Mouse (Mus musculus): Measurements from ENCODE around the gene Rtn4rl1. TPM values are rescaled to one million over a fixed set of nuclear protein-coding genes. Genes with fewer than 3 reads are reported as not detected.

The Rtn4rl1 gene
- polyA plus RNA-seq, 1 experiment from 2014 or later = 2.0 TPM

DNA sequence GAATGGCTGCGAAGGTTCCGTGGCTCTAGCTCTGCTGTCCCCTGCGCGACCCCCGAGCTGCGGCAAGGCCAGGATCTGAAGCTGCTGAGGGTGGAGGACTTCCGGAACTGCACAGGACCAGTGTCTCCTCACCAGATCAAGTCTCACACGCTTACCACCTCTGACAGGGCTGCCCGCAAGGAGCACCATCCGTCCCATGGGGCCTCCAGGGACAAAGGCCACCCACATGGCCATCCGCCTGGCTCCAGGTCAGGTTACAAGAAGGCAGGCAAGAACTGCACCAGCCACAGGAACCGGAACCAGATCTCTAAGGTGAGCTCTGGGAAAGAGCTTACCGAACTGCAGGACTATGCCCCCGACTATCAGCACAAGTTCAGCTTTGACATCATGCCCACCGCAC is 72.0 kb downstream of the Rtn4rl1 start:
- Histone ChIP-seq H3K36me3 (replicated peaks; ENCODE audit: insufficient read depth, low read length) (no peaks in the 10 kb centered on the region), H3K4me3 (ENCODE audit: low read depth, low read length) (no peak overlapping the region), H3K4me2 (ENCODE audit: low read depth, low read length) (no peak overlapping the region), H3K27ac (ENCODE audit: low read depth) (no peak overlapping the region), H3K27me3 (ENCODE audit: insufficient read depth, low read length) (no peaks in the 10 kb centered on the region), H3K4me1 (ENCODE audit: insufficient read depth) (peaks cover 12% of the 10 kb centered on the region; the same call in 1 of the 2 replicates), H3K9me3 (ENCODE audit: low read length) (no peaks in the 10 kb centered on the region), H3K9ac (replicated peaks) (no peak overlapping the region)
- WGBS (ENCODE audit: insufficient replicate concordance) = 85% methylated on average over 15 of the region's 15 CpGs
- DNase-seq = no peak
- no peak for ATAC-seq
- no peak for TF ChIP-seq EP300 (IDR thresholded peaks at IDR 0.05; ENCODE audit: low read depth)
- no peak for TF ChIP-seq CTCF (IDR thresholded peaks at IDR 0.05; ENCODE audit: low read depth)

DNA sequence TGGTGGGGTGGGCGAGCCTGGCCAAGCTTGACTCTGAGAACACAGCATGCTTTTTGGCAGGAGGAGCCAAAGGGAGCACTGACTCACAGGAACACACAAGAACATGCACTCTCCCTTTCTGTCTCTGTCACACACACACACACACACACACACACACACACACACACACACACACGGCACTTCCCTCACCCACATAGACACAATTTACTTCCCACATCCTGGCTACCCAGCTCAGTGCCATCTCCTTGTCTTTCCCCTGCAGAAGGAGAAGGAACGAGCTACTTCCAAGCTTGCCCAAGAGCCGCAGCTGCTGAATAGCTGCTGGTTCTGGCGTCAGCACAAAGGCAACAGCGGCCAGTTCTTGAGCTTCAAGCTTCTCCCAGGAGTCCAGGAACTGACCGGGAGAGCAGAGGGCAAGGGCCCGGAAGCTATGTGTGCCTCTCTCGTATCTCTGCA is 74.3 kb downstream of the Rtn4rl1 start:
- H3K4me3 ChIP-seq (ENCODE audit: low read depth, low read length) = no peak overlapping the region
- no peaks in the 10 kb centered on the region for H3K9me3 ChIP-seq (ENCODE audit: low read length)
- TF ChIP-seq CTCF (IDR thresholded peaks at IDR 0.05; ENCODE audit: low read depth) (no peak), EP300 (IDR thresholded peaks at IDR 0.05; ENCODE audit: low read depth) (no peak)
- H3K9ac ChIP-seq (replicated peaks) = no peak overlapping the region
- H3K27ac ChIP-seq (ENCODE audit: low read depth) = peak overlapping the region; percentile 30; the same call in 1 of the 2 replicates
- 53% methylated on average over 9 of the region's 9 CpGs for WGBS (ENCODE audit: insufficient replicate concordance)
- no peaks in the 10 kb centered on the region for H3K27me3 ChIP-seq (ENCODE audit: insufficient read depth, low read length)
- peaks cover 18% of the 10 kb centered on the region for H3K4me1 ChIP-seq (ENCODE audit: insufficient read depth)
- DNase-seq (no peak), ATAC-seq (no peak)
- no peaks in the 10 kb centered on the region for H3K36me3 ChIP-seq (replicated peaks; ENCODE audit: insufficient read depth, low read length)
- H3K4me2 ChIP-seq (ENCODE audit: low read depth, low read length) = no peak overlapping the region

DNA sequence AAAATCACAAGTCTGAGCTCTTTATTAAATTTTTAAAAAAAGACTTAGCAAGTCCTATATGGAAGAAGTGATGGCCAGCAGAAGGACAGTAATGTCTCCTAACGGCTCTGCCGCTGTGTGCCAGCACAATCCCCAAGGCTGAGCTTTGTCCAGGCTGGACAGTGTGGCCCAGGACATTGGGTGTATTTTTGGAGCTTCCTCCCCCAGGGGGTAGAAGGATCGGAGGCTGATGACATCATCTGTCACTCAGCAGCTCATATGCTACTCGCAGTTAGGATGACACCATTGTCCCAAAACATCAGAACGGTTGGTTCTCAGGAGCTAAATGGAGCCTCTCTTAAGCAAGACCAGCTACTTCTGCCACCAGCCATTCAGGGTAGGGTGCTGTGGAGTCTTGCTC is 74.9 kb downstream of the Rtn4rl1 start:
- H3K4me1 ChIP-seq (ENCODE audit: insufficient read depth) = peaks cover 18% of the 10 kb centered on the region
- TF ChIP-seq CTCF (IDR thresholded peaks at IDR 0.05; ENCODE audit: low read depth) (no peak), EP300 (IDR thresholded peaks at IDR 0.05; ENCODE audit: low read depth) (no peak)
- no peaks in the 10 kb centered on the region for H3K9me3 ChIP-seq (ENCODE audit: low read length)
- H3K9ac ChIP-seq (replicated peaks) = no peak overlapping the region
- H3K27me3 ChIP-seq (ENCODE audit: insufficient read depth, low read length) = no peaks in the 10 kb centered on the region
- DNase-seq (no peak), ATAC-seq (no peak)
- WGBS (ENCODE audit: insufficient replicate concordance) = 79% methylated on average over 5 of the region's 5 CpGs
- no peak overlapping the region for H3K27ac ChIP-seq (ENCODE audit: low read depth)
- no peak overlapping the region for H3K4me2 ChIP-seq (ENCODE audit: low read depth, low read length)
- H3K36me3 ChIP-seq (replicated peaks; ENCODE audit: insufficient read depth, low read length) = no peaks in the 10 kb centered on the region
- H3K4me3 ChIP-seq (ENCODE audit: low read depth, low read length) = no peak overlapping the region

DNA sequence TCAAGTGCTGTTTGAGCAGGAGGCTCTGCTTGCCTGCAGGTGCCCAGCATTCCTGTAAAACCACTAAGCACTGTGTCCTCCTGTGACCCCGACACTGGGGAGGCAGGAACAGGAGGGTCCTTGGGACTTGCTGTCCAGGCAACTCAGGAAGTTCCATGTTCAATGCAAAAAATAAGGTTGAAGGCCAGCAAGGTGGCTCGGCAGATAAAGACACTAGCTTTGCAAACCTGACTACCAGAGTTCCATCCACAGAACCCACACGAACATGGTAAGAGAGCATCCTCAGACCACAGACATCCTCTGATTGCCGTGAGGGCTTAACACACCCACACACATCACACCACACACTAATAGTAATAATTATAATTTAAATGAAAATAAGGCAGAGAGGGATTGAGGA is 75.6 kb downstream of the Rtn4rl1 start:
- Histone ChIP-seq H3K36me3 (replicated peaks; ENCODE audit: insufficient read depth, low read length) (no peaks in the 10 kb centered on the region), H3K9me3 (ENCODE audit: low read length) (no peaks in the 10 kb centered on the region), H3K27me3 (ENCODE audit: insufficient read depth, low read length) (no peaks in the 10 kb centered on the region), H3K4me2 (ENCODE audit: low read depth, low read length) (no peak overlapping the region), H3K9ac (replicated peaks) (no peak overlapping the region), H3K27ac (ENCODE audit: low read depth) (no peak overlapping the region), H3K4me1 (ENCODE audit: insufficient read depth) (peaks cover 18% of the 10 kb centered on the region), H3K4me3 (ENCODE audit: low read depth, low read length) (no peak overlapping the region)
- ATAC-seq (no peak), DNase-seq (no peak)
- 58% methylated on average over 4 of the region's 4 CpGs for WGBS (ENCODE audit: insufficient replicate concordance)
- TF ChIP-seq CTCF (IDR thresholded peaks at IDR 0.05; ENCODE audit: low read depth) (no peak), EP300 (IDR thresholded peaks at IDR 0.05; ENCODE audit: low read depth) (peak; percentile 58; the same call in 1 of the 2 replicates)

DNA sequence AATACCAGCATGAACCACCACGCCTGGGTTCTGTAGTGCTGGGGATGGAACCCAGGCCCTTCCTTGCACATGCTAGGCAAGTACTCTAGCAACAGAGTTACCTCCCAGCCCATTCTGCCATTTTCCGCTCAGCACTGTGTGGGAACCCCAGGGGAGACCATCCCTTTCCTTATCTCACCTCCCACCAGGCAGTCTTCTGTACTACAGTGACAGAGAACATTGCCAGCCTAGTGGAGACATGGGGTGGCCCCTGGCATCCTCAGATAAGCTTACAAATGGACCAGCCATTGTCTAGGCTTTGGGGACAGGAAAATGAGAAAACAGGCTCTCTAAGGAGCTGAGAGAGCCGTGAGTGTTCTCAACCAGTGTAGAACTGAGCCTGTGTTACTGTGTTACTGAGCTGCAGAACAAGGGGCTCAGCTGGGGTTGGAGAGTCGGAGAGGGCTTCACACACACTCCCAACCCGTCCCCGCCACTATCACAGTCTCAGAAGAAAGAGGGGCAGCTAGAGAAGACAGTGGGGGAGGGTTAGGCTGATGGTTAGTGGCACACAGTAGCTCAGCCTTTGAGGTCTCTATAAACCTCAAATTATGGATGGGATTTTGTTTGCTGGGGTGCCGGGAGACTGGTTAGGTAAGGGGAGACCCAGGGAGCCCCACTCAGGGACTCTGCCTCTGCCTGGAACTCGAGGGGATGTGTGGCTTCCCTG is 76.8 kb downstream of the Rtn4rl1 start:
- H3K27ac ChIP-seq (ENCODE audit: low read depth) = 0 out of 2 replicates have a peak overlapping the region, but pooled peaks have one; percentile 31
- H3K9me3 ChIP-seq (ENCODE audit: low read length) = no peaks in the 10 kb centered on the region
- TF ChIP-seq EP300 (IDR thresholded peaks at IDR 0.05; ENCODE audit: low read depth) (peak; percentile 88), CTCF (IDR thresholded peaks at IDR 0.05; ENCODE audit: low read depth) (no peak)
- H3K4me2 ChIP-seq (ENCODE audit: low read depth, low read length) = peak overlapping the region; percentile 13; the same call in 1 of the 2 replicates
- H3K4me1 ChIP-seq (ENCODE audit: insufficient read depth) = peaks cover 18% of the 10 kb centered on the region
- 55% methylated on average over 8 of the region's 8 CpGs for WGBS (ENCODE audit: insufficient replicate concordance)
- DNase-seq (peak; percentile 37), ATAC-seq (peak; percentile 95)
- H3K27me3 ChIP-seq (ENCODE audit: insufficient read depth, low read length) = no peaks in the 10 kb centered on the region
- H3K9ac ChIP-seq (replicated peaks) = no peak overlapping the region
- no peaks in the 10 kb centered on the region for H3K36me3 ChIP-seq (replicated peaks; ENCODE audit: insufficient read depth, low read length)
- no peak overlapping the region for H3K4me3 ChIP-seq (ENCODE audit: low read depth, low read length)

DNA sequence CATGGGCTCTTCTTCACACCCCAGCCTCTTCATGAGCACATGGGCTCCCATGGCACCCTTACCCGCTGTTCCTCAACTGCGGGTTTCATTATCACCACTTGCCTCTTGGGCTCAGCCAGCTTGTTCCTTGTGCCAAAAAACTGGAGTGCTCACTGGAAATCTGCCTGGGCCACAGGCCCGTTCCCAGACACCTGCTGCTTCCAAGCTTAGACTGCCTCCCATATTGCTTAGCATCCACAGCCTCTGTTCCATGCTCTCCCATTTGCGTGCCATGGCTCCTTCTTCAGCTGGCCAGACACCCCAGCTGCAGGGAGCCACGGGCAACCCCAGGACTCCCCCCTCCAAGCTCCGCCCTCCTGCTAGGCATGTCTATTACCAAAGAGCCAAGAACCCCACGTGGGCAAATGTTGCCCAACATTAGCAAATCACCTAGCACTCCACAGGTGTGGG is 77.4 kb downstream of the Rtn4rl1 start:
- Histone ChIP-seq H3K4me1 (ENCODE audit: insufficient read depth) (peaks cover 18% of the 10 kb centered on the region), H3K4me3 (ENCODE audit: low read depth, low read length) (no peak overlapping the region), H3K27me3 (ENCODE audit: insufficient read depth, low read length) (no peaks in the 10 kb centered on the region), H3K36me3 (replicated peaks; ENCODE audit: insufficient read depth, low read length) (no peaks in the 10 kb centered on the region), H3K4me2 (ENCODE audit: low read depth, low read length) (0 out of 2 replicates have a peak overlapping the region, but pooled peaks have one; percentile 13), H3K27ac (ENCODE audit: low read depth) (0 out of 2 replicates have a peak overlapping the region, but pooled peaks have one; percentile 31), H3K9ac (replicated peaks) (no peak overlapping the region), H3K9me3 (ENCODE audit: low read length) (no peaks in the 10 kb centered on the region)
- TF ChIP-seq EP300 (IDR thresholded peaks at IDR 0.05; ENCODE audit: low read depth) (no peak), CTCF (IDR thresholded peaks at IDR 0.05; ENCODE audit: low read depth) (no peak)
- DNase-seq (peak; percentile 62), ATAC-seq (peak; percentile 43)
- 45% methylated on average over 7 of the region's 7 CpGs for WGBS (ENCODE audit: insufficient replicate concordance)

Data from liver, postnatal 0 days (tissue).